Mouse (Mus musculus) embryo, embryonic 11 days (tissue): Measurements from ENCODE around the gene Mov10.
A peak's percentile ranks its signal among the peaks of the same experiment; 100 is the strongest.
"Not testable (repeated sequence)": the region's sequence is repeated elsewhere in the genome, so short reads cannot be mapped to it uniquely, and the experiment has no call there.

Source experiments
- DNase-seq: peaks from one replicate; pipeline ENCODE4 v3.0.0-alpha.2; 2015

Mov10 gene

DNA sequence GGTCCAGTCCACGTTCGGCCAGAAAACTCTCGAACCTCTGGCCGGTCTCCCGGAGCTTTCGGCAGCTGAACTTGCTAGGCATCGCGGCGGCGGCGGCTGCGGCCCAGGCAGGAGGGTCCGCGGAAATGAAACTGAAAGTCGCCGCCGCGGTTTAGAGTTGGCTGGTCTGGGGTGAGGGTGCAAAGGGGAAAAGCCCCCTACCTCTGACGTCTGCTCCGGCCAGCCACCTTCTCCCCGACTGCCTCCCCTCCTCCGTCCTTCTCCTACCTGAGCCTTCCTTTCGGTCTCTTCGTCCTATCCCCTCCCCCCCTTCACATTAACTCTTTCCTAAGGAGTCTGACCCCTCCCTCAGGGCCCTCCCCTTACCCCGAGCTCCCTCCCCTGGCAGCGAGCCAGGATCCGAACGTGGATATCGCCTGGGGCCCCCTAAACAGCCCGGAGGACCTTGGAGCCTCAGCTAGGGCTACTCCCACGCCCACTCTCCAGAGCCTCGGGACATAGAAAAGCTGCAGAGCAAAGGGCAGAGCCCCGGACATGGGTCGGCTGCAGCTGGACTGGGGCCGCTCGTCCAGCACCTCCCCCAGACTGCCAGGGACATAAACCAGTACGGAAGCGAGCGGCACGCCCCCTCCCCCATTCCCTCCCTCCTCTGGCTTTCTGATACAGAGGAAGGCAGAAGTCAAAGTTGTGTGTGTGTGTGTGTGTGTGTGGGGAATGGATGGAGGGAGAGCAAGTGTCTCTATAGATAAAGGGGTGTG, at the start of gene Mov10:
Gene Mov10, minus strand, starts transcription at position 573 of the 758 bp plus-strand sequence.
- DNase-seq: peak; percentile 88

GRCm38 (mm10) chr3:104866674-104867073, 48.3 kb upstream of the Mov10 start:
- DNase-seq: not testable (repeated sequence)

DNA sequence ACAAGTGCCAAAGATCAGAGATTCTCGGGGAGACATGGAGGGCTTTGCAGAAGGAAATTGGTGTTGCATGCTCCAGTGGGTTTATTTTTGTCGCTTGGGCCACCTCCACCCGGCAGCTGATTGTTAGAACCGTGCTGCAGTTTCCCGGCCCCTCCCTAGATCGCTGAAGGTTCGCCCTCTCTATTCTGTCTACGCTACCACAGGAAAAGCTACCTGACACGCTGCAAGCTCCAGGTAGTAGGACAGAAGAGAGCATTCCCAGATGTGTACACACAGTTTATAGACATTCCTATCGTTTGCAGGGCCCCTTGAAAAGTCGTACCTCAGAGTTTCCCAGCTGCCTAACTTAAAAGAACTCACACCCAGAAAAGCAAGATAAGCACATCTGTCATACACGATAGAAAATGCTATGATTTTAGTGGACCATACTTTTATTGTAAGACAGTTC, 47.0 kb upstream of the Mov10 start:
- no peak for DNase-seq

GRCm38 (mm10) chr3:104864651-104865340, 46.4 kb upstream of the Mov10 start:
- peak; percentile 94 for DNase-seq

DNA sequence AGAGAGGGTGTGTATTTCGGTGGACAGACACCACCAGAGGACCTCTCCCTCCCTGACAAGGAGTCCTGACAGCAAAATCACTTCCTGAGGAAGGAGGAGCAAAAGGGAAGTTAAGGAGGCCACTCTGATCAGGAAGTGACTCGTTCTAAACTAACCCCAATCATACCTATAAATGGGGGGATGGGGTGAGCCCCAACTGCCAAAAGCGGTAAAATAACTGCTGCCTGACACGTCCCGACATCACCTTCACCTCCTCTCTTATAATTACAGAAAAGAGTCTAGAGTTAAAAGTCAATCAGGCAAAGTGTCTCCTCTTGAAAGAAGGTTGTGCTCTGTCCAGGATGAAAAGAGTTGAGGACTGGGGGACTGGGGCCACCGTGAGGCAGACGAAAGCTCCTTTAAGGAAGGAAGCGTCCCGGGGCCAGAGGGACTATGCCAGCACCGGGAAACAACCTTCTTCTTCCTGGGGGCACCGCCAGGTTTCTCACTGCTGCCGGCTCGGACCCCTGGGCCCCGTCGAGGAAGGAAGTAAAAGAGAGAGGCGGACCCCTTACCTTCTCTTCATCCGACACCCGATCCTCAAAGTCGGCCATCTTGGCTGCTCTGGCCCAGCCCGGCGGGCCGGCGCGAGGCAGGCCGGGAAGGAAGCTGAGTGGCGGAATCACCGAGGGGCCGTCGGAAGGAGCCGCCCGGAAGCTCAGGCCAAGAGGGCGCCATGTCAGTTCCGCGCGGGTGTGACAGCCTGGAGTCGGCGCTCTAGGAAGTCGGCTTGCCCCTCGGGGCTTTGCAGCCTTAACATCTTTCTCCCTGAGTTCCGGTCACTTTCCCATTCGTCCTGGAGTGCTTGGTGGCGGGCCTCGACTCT, 45.7 kb upstream of the Mov10 start, which contains the start of the genes St7l and Capza1:
Gene St7l, plus strand, starts transcription at position 220 of the 865 bp plus-strand sequence.
Gene Capza1, minus strand, starts transcription at position 720 of the 865 bp plus-strand sequence.
- peak; percentile 94 for DNase-seq

- no peak for DNase-seq
These were observed 40.2 kb upstream of the Mov10 start for GRCm38 (mm10) chr3:104858560-104858959.

- no peak for DNase-seq
These were observed 37.7 kb upstream of the Mov10 start for GRCm38 (mm10) chr3:104856106-104856505.

- DNase-seq: no peak
These were observed 36.5 kb upstream of the Mov10 start for GRCm38 (mm10) chr3:104854866-104855265.

- DNase-seq: no peak
These were observed 36.1 kb upstream of the Mov10 start for GRCm38 (mm10) chr3:104854465-104854864.

DNA sequence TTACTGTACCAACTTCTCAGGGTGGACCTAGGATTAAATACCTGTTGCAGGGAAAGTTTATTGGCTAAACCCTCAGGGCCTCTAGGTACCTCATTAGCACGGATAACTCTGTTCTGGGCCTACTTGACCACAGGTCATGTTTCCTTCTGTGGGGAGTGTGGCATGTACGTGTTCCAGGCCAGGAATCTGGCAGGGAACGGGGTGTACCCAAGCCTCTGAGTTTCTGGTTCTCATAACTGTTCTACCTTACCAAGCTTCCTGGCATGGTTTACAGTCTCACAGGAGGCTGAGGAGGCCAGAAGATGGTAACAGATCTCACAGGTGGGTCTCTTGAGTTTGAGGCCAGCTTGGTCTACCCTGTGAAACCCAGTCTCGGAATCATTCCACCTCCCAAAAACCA, 28.2 kb upstream of the Mov10 start:
- DNase-seq: no peak

GRCm38 (mm10) chr3:104841049-104841448, 22.7 kb upstream of the Mov10 start:
- no peak for DNase-seq

DNA sequence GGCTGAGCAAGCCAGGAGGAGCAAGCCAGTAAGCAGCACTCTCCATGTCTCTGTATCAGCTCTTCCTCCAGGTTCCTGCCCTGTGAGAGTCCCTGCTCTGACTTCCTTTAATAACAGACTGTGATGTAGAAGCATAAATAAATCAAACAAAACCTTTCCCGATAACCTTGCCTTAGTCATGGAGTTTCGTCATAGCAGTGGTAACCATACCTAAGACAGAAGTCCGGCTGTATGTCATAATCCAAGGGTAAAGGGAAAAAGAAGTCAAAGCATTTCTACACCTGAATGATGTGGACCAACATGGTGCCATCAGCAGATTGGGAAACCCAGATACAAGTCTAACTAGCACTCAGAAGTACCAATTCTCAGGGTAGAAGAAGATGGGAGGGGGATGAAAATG, 17.4 kb upstream of the Mov10 start:
- no peak for DNase-seq

DNA sequence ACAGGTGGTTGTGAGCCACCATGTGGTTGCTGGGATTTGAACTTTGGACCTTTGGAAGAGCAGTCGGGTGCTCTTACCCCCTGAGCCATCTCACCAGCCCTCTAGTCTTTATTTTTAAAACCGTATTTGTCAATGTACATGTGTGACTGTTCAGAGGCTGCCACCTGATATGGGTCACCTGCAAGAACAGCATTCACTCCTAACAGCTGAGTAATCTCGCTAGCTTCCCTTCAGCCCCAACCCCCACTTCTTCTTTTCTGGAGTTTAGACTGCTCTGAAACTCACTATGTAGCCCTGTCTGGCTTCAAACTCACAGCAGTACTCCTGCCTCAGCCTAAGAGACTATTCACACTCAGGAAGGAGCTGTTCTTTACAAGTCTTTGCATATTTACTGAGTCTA, 4.0 kb upstream of the Mov10 start:
- no peak for DNase-seq

GRCm38 (mm10) chr3:104820426-104820825, 2.1 kb upstream of the Mov10 start:
- no peak for DNase-seq

DNA sequence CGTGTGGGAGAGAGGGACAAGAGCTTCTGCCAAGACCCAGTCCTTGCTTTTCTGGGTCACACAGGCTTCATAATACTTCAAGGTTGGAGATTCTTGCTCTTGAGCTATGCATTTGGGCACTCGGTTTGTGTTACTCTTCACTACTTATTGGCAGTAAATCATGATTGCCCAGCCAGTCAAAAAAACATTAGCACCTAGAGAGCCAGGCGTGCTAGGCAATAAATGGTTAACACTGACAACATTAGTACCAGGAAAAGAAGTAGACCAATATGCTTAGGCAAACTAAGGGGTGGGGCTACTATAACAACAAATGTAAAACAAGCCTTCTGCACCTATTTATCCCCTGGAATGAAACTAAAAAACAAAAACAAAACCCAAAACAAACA, 379 bp upstream of the Mov10 start:
- no peak for DNase-seq

- peak; percentile 73 for DNase-seq
These were observed 827 bp downstream of the Mov10 start for GRCm38 (mm10) chr3:104817481-104817990.

GRCm38 (mm10) chr3:104816130-104816529, 2.2 kb downstream of the Mov10 start:
- DNase-seq: no peak

- DNase-seq: no peak
These were observed 3.0 kb downstream of the Mov10 start for GRCm38 (mm10) chr3:104815346-104815745.

DNA sequence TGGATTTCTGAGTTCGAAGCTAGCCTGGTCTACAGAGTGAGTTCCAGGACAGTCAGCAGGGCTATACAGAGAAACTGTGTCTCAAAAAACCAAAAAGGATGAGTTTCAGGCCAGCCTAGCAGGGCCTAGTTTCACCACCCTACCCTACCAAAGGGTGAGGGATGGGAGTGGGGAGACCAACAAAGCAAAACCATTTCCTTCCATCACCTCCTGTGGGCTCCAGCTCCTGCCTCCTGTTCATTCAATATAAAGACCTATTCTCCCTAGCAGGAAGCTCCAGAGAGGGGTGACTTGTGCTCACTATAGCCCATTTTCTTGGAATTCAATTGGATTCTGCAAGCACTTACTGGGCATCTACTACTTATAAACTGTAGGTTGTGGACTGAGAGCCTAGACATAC, 3.6 kb downstream of the Mov10 start:
- no peak for DNase-seq

DNA sequence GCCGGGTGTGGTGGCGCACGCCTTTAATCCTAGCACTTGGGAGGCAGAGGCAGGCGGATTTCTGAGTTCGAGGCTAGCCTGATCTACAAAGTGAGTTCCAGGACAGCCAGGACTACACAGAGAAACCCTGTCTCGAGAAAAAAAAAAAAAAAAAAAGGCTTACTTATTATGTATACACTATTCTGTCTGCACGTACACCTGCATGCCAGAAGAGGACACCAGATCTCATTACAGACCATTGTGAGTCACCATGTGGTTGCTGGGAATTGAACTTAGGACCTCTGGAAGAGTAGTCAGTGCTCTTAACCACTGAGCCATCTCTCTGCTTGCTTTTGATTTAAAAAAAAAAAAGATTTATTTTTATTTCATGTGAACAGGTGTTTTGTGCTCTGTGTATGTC, 5.1 kb downstream of the Mov10 start:
- not testable (repeated sequence) for DNase-seq

- DNase-seq: no peak
These were observed 6.1 kb downstream of the Mov10 start for GRCm38 (mm10) chr3:104812254-104812653.

DNA sequence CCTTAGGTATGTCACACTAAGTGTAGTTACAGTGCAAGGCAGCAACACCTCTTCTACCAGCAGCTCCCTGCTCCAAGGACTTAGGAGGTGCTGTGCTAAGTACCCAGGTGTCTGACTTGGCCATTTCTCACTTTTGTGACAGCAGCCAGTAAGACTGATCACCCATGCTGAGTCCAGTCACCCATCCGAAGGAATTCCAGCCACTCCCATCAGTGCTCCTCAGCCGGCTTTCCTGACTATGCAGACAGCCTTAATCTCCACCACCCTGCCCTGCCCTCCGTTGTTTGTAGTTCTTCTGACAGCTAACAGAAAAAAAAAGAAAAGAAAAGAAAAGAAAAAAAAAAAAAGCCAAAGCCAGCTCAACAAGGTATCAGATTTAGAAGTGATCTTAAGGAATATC, 6.6 kb downstream of the Mov10 start:
- DNase-seq: no peak

GRCm38 (mm10) chr3:104805539-104805938, 12.8 kb downstream of the Mov10 start:
- DNase-seq: no peak
